Mouse (Mus musculus) myocyte (in vitro differentiated cells): ENCODE measurements around the gene Pgp.

ENCODE experiments used
- CEBPB ChIP-seq: IDR thresholded peaks from 2 replicates; pipeline ENCODE4 v1.6.1; 2011; ENCODE audit warnings: mild to moderate bottlenecking, moderate library complexity; ENCODE audit not compliant: poor library complexity, insufficient read depth, severe bottlenecking
- E2F4 ChIP-seq: IDR thresholded peaks from one replicate; pipeline ENCODE4 v1.6.1; 2011; ENCODE audit warnings: mild to moderate bottlenecking, control low read depth, moderate library complexity; ENCODE audit not compliant: insufficient read depth
- MAX ChIP-seq: IDR thresholded peaks from one replicate; pipeline ENCODE4 v1.6.1; 2011; ENCODE audit warnings: low read depth, mild to moderate bottlenecking, control low read depth
- MYOD1 ChIP-seq, 3 experiments: IDR thresholded peaks; one replicate each; pipeline ENCODE4 v1.6.1; 2011; ENCODE audit warnings: control low read depth in 2 of 3, low read depth in 2 of 3, mild to moderate bottlenecking in 2 of 3, moderate library complexity in 1 of 3; ENCODE audit not compliant: insufficient read length in 2 of 3, control insufficient read depth in 1 of 3
- POLR2A ChIP-seq: IDR thresholded peaks from one replicate; pipeline ENCODE4 v1.6.1; 2011; ENCODE audit warnings: low read depth, mild to moderate bottlenecking, control low read depth, moderate library complexity; ENCODE audit not compliant: insufficient read length
- REST ChIP-seq: IDR thresholded peaks from one replicate; pipeline ENCODE4 v1.6.1; 2011; ENCODE audit warnings: mild to moderate bottlenecking, control low read depth, moderate library complexity; ENCODE audit not compliant: insufficient read depth, insufficient read length
- TCF12 ChIP-seq: IDR thresholded peaks from one replicate; pipeline ENCODE4 v1.6.1; 2011; ENCODE audit warnings: mild to moderate bottlenecking, control low read depth; ENCODE audit not compliant: poor library complexity, insufficient read depth, severe bottlenecking
- USF1 ChIP-seq: IDR thresholded peaks from one replicate; pipeline ENCODE4 v1.6.1; 2011; ENCODE audit warnings: low read depth, mild to moderate bottlenecking, control low read depth, moderate library complexity

- TF ChIP-seq POLR2A (no peak), REST (no peak), E2F4 (no peak), USF1 (no peak), MYOD1 (IDR thresholded peaks at IDR 0.05; ENCODE audit: control insufficient read depth in 1 of 3, insufficient read length in 2 of 3, low read depth in 2 of 3) (peak; percentile 53 to 90 (median 85)), CEBPB (no peak), MAX (no peak), TCF12 (no peak)
These were observed 37.7 kb downstream of the Pgp start for GRCm38 (mm10) chr17:24507806-24508460.
